Mouse (Mus musculus) mature B cell (primary cell): ENCODE measurements around the gene Abca4.

Experiments used
- in situ Hi-C: fragments of 300-500 bp; cut with MboI; formaldehyde crosslinking; loops from 2 replicates; pipeline ENCODE4 v1.14.3; 2019

Abca4 gene

DNA sequence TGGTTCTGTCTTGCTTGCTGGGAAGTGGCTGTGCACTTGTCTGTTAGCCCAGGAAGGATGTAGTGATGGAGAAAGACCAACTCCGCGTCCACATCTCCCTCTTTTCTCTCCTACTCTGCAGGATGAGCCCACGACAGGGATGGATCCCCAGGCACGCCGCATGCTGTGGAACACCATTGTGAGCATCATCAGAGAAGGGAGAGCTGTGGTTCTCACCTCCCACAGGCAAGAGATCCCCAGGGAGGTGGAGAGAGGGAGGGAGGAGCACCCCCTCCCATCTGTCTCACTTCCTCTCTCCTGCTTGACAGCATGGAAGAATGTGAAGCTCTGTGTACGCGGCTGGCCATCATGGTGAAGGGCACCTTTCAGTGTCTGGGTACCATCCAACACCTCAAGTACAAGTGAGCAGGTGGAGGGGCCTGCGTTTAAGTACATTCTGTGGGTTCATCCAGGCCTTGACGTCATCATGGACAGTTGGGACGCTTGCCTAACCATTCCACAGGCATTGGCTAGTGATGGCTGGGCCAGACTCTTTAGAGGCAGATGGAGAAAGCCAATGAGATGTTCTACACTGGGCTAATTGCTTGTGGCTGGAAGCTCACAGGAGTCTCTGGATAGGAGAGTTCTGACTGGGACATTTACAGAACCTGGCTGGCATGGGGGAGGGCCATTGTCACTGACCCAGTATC, 126.5 kb downstream of the Abca4 start:
- in situ Hi-C loops, result no loop called here

DNA sequence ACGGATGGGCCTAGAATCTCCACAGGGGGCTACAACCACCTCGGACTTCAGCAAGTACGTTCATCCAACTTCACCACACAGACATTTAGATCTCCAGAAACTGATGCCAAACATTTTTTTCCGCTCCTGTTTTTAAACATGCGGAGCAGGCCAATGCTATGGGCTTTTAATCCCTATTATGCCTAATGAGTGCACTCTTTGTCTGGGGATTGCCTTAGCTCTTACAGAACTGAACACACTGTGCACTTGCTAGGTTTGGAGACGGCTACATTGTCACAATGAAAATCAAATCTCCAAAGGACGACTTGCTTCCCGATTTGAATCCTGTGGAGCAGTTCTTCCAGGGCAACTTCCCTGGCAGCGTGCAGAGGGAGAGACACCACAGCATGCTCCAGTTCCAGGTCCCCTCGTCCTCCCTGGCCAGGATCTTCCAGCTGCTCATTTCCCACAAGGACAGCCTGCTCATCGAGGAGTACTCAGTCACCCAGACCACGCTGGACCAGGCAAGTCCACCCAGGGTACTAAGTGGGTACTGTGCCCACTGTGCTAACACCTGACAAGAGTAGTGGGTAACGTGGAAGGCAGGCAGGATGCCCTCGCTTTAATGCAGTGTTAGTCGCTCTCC, 129.4 kb downstream of the Abca4 start:
- in situ Hi-C loops, result no loop called here

DNA sequence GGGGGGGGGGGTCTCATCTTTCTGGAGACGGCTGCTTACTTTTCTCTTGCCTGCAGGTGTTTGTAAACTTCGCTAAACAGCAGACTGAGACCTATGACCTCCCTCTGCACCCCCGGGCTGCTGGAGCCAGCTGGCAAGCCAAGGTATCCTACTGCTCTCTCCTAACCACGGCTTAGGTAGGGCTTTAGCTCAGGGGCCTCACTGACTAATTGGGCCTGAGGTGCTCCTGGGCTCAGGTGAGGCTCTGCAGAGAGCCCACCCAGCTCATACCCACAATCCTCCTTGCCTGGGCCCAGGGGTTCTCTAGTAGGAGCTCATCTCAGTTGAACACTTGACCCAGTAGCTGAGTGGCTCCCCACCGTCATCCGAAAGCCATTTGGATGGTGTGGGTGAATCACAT, 131.8 kb downstream of the Abca4 start:
- in situ Hi-C loops, result no loop called here

GRCm38 (mm10) chr3:122176706-122177390, 132.6 kb downstream of the Abca4 start:
- in situ Hi-C loops, result no loop called here

- in situ Hi-C loops, result no loop called here
Observed at GRCm38 (mm10) chr3:122184109-122184508, 139.9 kb downstream of the Abca4 start.

GRCm38 (mm10) chr3:122186975-122187374, 142.7 kb downstream of the Abca4 start:
- in situ Hi-C loops, result no loop called here

DNA sequence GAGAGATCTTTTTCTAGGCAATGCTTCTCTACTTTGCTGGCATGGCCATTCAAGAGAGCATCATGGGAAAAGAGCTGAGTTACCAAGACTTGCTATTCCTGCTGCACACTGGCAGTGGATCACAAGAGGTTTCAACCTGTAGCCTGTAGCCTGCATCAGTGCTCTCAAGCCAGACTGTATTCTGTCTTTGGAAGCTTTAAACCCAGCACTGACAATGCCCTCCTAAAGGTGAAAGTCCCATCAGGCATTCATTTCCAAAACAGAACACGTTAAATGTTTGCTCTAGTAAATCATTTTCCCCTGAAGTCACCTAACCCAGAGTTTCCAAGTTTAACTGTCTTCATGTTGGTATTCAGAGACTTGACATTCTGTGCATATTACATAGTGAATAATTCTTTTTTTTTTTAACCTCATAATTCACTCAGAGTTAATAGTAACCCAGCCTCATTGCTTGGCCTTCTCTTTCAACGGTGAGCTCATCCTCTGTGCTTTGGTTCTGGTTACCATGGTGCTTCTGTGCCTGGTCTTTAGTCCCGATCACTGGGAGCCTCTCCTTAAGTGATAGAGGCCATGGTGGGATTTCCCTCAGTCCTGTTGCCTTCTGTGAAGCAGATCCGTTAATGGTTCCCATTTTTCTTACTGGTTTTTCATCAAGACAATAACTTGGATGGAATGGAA, 152.5 kb downstream of the Abca4 start:
- in situ Hi-C loops, result no loop called here

DNA sequence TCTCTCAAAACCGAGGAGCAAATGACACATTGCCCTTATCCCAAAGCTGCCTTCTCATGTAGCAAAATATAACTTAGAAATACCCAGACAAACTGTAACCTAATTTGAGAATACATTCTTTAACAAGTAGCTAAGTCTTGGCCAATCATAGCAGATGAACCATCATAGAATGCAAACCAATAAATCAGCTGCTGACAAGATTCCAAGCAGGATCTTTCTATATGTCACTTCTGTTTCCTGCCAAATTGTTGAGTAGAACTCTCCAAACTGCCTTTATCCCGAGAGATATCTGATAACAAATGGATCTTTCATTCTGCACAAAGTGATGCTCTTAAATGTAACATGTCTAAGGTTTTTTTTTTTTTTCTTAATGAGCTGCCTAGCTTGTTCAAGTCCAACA, 154.3 kb downstream of the Abca4 start:
- in situ Hi-C loops, result no loop called here

DNA sequence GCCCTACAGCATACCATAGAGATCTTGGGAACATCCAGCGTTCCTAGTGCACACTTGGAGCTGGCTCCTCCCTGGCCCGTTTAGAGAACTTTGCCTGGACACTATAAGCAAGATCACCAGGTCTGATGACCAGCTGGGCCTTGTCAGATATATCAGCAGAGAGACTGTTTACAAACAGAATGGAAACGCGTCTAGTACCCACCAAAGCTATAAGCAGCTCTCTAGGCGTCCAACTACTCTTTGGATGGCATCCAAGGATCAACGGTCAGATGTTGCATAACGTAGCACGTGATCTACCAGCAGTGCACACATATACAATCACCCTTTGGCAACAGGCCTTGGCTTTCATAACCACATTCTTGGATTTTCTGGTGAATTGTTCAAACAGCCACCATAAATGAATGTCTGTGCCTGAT, 154.7 kb downstream of the Abca4 start:
- in situ Hi-C loops, result no loop called here

DNA sequence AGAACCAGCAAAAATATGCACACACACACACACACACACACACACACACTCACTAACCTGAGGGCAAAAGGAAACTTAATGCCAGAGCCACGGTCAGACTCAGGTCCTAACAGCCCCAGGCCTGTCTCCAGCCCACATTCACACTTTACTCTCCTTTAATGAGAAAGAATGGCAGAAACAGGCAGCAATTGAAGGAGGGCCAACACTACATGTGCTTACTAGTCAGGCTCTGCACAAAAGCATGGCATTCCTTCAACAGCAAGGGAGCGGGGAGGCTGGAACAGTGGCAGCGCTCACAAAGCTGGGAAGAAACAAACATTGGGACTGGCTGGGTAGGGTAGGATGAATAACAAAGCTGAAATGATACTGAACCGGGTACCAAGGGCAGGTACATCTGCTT, 155.4 kb downstream of the Abca4 start:
- in situ Hi-C loops, result no loop called here

DNA sequence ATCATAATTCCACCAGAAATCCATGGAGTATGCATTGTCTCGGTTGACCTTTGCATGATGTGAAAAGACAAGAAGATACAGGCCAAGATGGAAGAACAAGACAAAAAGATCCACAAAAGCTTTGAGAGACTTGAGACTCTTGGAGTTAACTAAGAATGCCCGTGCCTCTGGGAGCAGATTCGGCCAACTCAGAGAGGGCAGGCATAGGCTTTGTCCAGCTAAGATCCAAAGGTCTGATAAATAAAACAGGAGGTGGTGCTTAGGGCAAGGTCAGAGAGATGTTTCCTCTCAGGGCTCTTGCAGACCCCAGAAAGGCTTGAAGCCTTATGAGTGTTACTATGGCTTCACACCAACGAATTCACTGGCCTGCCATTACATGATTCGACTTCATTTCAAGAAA, 155.8 kb downstream of the Abca4 start:
- in situ Hi-C loops, result no loop called here

GRCm38 (mm10) chr3:122200447-122200846, 156.2 kb downstream of the Abca4 start:
- in situ Hi-C loops, result no loop called here

DNA sequence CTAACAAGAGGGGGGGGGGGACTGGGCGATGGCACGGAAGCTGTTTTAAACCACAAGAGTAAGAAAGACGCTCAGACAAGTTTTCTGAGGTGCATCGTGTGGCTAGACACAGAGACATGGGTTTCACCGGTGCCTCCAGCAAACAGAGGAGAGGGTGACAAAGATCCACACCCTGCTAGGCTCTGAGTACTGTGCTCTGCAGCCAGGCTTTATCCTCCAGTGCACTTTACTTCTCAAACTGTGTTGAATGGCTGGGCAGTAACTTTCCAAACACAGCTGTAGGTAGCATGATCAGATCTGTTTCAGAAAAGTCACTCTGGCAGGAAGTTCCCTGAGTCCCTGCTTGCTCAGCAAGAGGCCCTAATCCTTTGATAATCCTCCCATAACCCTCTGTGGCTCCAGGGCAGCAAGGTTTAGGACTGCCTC, 158.1 kb downstream of the Abca4 start:
- in situ Hi-C loops, result no loop called here

GRCm38 (mm10) chr3:122203675-122204329, 159.6 kb downstream of the Abca4 start:
- in situ Hi-C loops, result no loop called here

DNA sequence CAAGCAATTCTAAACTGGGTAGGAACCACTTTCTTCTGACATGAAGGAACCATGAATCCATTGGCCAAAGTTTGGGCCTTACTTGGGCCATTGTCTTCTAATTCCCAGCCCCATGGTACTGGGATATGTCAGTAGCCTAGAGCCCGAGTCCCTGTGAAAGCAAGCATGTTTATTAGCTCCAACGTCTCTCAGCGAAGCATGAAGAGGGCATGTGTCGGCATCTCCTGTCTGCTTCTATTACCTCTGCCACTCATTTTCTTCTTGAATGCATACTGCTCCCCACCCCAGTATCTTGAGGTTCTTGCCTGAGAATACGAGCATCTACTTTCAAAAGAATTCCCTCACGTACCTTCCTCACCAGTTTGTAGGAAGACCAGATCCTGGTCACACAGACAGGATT, 161.5 kb downstream of the Abca4 start:
- in situ Hi-C loops, result no loop called here

DNA sequence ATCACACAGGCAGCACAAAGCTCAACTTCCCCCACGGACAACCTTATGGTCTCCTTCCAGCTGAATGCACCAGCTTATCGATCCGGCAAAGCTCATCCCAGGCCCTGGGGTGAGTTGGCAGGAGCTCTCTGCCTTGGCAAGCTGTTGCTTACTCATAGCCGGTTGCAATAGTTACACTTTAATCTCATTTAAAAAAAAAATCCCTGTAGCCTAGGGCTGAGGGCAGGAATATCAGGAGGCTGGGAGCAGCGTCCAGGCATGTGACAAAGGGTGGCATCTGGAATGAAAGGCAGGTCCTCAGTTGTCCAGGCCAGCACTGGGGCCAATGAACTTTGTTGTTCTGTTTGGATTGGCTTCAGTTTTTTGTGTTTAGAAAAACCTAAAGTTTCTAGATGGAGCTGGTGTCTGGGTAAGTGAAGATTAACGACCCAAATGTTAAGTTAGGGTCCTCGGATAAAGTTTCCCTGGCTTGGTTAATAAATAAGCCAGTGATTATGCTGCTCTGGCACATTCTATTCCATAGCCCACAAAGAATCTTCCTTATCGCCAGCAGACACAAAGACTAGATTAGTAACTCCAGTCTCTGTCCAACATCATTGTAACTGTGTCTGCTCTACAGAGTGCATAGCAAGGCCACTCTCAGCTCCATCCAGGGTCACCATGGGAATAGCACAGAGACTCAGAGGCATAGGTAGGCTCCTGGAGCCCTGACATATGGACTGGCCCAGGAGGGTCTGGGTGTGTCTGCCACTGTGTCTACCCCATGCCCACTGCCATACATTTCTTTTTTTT, 162.2 kb downstream of the Abca4 start:
- in situ Hi-C loops, result no loop called here

- in situ Hi-C loops, result no loop called here
Observed at GRCm38 (mm10) chr3:122207766-122208165, 163.5 kb downstream of the Abca4 start.

GRCm38 (mm10) chr3:122208296-122209225, 164.3 kb downstream of the Abca4 start:
- in situ Hi-C loops, result no loop called here

- in situ Hi-C loops, result no loop called here
Observed at GRCm38 (mm10) chr3:122209511-122209910, 165.3 kb downstream of the Abca4 start.

GRCm38 (mm10) chr3:122210434-122210833, 166.2 kb downstream of the Abca4 start:
- in situ Hi-C loops, result no loop called here
